Mouse (Mus musculus): ENCODE data around the gene Serpinf2. TPM values are rescaled to one million over a fixed set of nuclear protein-coding genes. Genes with fewer than 3 reads are reported as not detected.

The Serpinf2 gene
- polyA plus RNA-seq (2015; fragmentation: Nextera tagmentation; extraction: Ambion mirVana): 0.95 and 9.2 TPM in 2 replicates

DNA sequence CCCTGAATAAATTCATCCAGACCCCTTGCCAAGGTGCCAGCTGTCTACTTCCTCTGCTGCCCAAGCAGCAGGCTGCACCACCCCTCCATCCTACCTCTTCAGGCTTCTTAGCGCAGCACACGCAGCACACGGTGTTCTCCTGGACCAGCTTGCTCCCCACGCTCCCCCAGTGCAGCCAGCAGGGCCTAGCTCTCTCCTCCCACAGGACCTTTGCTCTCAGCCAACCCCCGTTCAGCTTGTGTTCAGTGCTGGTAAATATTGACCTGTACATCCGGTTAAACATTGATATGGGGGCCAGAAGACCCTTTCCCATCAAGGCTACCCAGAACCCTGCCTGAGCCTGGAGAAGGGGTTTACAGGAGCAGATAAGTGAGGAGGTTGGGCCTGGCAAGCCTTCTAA lies at the start of gene Serpinf2:
TSS of gene Serpinf2 (minus strand) at position 229 of the 400 bp plus-strand sequence.
- H3K4me2 ChIP-seq (ENCODE audit: low read depth, low read length): no peak within 1 kb of the TSS
- no peaks in the 10 kb centered on the region for H3K36me3 ChIP-seq (ENCODE audit: control insufficient read depth, insufficient read depth, low read length)
- ATAC-seq (ENCODE audit: low read depth): no peak
- no peak within 1 kb of the TSS for H3K27ac ChIP-seq (ENCODE audit: low read length)
- 61% methylated on average over 6 of the region's 6 CpGs for WGBS
- no peaks in the 10 kb centered on the region for H3K4me1 ChIP-seq (replicated peaks; ENCODE audit: control insufficient read depth, insufficient read depth, low read length)
- H3K9ac ChIP-seq (ENCODE audit: low read length): no peak within 1 kb of the TSS
- no peaks in the 10 kb centered on the region for H3K9me3 ChIP-seq (ENCODE audit: control insufficient read depth, low read length)
- no peak within 1 kb of the TSS for H3K4me3 ChIP-seq (ENCODE audit: low read length)
- no peaks in the 10 kb centered on the region for H3K27me3 ChIP-seq (ENCODE audit: control insufficient read depth, insufficient read depth, low read depth, low read length)

DNA sequence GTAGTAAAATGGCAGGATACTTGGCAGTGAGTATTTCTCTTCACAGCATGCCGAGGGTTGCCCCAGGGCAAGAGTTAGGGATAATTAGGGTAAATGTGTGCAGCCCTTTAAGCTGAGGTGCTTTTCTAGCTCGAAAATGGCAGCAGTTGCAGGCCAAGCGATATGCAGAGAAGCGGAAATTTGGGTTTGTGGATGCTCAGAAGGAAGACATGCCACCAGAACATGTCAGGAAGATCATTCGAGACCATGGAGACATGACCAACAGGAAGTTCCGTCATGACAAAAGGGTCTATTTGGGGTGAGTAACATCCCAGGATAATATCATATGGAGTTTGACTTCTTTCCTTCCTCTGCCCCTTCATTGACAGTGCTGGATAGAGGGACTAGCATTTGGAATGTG lies 48.1 kb upstream of the Serpinf2 start:
- peak overlapping the region; percentile 97 for H3K4me3 ChIP-seq (ENCODE audit: low read length)
- H3K9ac ChIP-seq (ENCODE audit: low read length): peak overlapping the region; percentile 98
- no peaks in the 10 kb centered on the region for H3K27me3 ChIP-seq (ENCODE audit: control insufficient read depth, insufficient read depth, low read depth, low read length)
- no peaks in the 10 kb centered on the region for H3K9me3 ChIP-seq (ENCODE audit: control insufficient read depth, low read length)
- peaks cover 8% of the 10 kb centered on the region for H3K4me1 ChIP-seq (replicated peaks; ENCODE audit: control insufficient read depth, insufficient read depth, low read length)
- peaks cover 28% of the 10 kb centered on the region for H3K36me3 ChIP-seq (ENCODE audit: control insufficient read depth, insufficient read depth, low read length)
- ATAC-seq (ENCODE audit: low read depth): no peak
- H3K4me2 ChIP-seq (ENCODE audit: low read depth, low read length): peak overlapping the region; percentile 96
- 36% methylated on average over 6 of the region's 6 CpGs for WGBS
- no peak overlapping the region for H3K27ac ChIP-seq (ENCODE audit: low read length)

- peak within 1 kb of the TSS; percentile 98 for H3K9ac ChIP-seq (ENCODE audit: low read length)
- H3K36me3 ChIP-seq (ENCODE audit: control insufficient read depth, insufficient read depth, low read length): peaks cover 20% of the 10 kb centered on the region
- H3K27ac ChIP-seq (ENCODE audit: low read length): peak within 1 kb of the TSS; percentile 66
- ATAC-seq (ENCODE audit: low read depth): peak; percentile 100
- WGBS: under 1% methylated on average over 52 of the region's 52 CpGs
- peak within 1 kb of the TSS; percentile 96 for H3K4me2 ChIP-seq (ENCODE audit: low read depth, low read length)
- peaks cover 8% of the 10 kb centered on the region for H3K4me1 ChIP-seq (replicated peaks; ENCODE audit: control insufficient read depth, insufficient read depth, low read length)
- H3K27me3 ChIP-seq (ENCODE audit: control insufficient read depth, insufficient read depth, low read depth, low read length): no peaks in the 10 kb centered on the region
- no peaks in the 10 kb centered on the region for H3K9me3 ChIP-seq (ENCODE audit: control insufficient read depth, low read length)
- peak within 1 kb of the TSS; percentile 97 for H3K4me3 ChIP-seq (ENCODE audit: low read length)
Measured at GRCm38 (mm10) chr11:75486601-75487285, 47.4 kb upstream of the Serpinf2 start, which contains the start of gene Prpf8. Prpf8 (plus strand) TSS chr11:75486816.

DNA sequence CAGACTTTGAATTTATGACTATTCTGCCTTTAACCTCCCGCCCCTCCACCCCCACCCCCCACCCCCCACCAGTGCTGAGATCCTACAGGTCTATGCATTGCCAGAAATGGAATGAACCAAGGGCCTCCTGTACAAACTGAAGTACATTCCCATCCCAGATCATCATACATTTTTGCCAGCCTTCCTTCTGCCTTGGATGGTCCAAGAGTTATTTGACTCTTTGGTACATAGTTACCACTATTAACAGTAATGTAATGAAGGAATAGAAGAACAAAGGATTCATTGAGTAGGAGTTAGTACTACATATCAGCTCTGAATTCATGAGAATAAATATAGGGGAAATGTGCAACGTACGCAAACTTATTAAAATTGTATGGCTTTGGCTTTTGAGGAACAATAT lies 46.8 kb upstream of the Serpinf2 start:
- Histone ChIP-seq H3K4me2 (ENCODE audit: low read depth, low read length) (peak overlapping the region; percentile 40), H3K27me3 (ENCODE audit: control insufficient read depth, insufficient read depth, low read depth, low read length) (no peaks in the 10 kb centered on the region), H3K9me3 (ENCODE audit: control insufficient read depth, low read length) (no peaks in the 10 kb centered on the region), H3K36me3 (ENCODE audit: control insufficient read depth, insufficient read depth, low read length) (peaks cover 16% of the 10 kb centered on the region), H3K4me3 (ENCODE audit: low read length) (no peak overlapping the region; the same call in 1 of the 2 replicates), H3K27ac (ENCODE audit: low read length) (no peak overlapping the region), H3K9ac (ENCODE audit: low read length) (no peak overlapping the region), H3K4me1 (replicated peaks; ENCODE audit: control insufficient read depth, insufficient read depth, low read length) (peaks cover 8% of the 10 kb centered on the region)
- peak; percentile 27 for ATAC-seq (ENCODE audit: low read depth)
- WGBS: 21% methylated on average over 3 of the region's 3 CpGs

- Histone ChIP-seq H3K27me3 (ENCODE audit: control insufficient read depth, insufficient read depth, low read depth, low read length) (no peaks in the 10 kb centered on the region), H3K4me2 (ENCODE audit: low read depth, low read length) (no peak overlapping the region), H3K9me3 (ENCODE audit: control insufficient read depth, low read length) (no peaks in the 10 kb centered on the region), H3K4me3 (ENCODE audit: low read length) (no peak overlapping the region), H3K27ac (ENCODE audit: low read length) (no peak overlapping the region), H3K36me3 (ENCODE audit: control insufficient read depth, insufficient read depth, low read length) (no peaks in the 10 kb centered on the region), H3K4me1 (replicated peaks; ENCODE audit: control insufficient read depth, insufficient read depth, low read length) (no peaks in the 10 kb centered on the region), H3K9ac (ENCODE audit: low read length) (no peak overlapping the region)
- ATAC-seq (ENCODE audit: low read depth): no peak
- WGBS: 61% methylated on average over 7 of the region's 7 CpGs
Measured at GRCm38 (mm10) chr11:75473376-75473775, 34.0 kb upstream of the Serpinf2 start.

DNA sequence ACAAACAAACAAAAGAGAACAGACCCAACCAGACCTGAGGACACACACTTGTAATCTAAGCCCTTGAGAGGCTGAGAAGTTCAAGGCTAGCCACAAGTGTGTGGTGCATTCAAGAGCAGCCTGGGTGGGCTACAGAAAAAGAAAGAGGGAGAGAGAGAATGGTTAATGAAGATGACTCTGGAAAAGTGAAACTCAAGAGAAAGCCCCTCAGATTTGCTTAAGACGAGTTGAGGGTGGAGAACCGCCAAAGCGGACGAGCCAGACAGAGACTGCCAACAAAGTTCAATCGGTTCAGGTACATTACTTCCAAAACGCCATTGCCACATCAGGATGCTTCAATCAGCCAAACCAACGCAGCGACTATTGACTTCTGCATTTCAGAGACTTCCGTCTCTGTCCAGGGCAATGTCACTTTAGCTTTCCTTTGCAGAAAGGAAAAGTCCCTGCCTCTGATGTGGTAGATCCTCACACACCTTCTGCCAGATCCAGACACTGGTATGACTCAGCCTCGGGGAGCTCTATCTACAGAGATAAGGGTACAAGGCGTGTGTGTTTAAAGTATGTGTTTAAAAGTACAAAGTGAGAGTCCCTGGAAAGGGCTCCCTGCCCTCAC lies 33.2 kb upstream of the Serpinf2 start:
- Histone ChIP-seq H3K4me1 (replicated peaks; ENCODE audit: control insufficient read depth, insufficient read depth, low read length) (peaks cover 2% of the 10 kb centered on the region; the same call in 1 of the 2 replicates), H3K27me3 (ENCODE audit: control insufficient read depth, insufficient read depth, low read depth, low read length) (no peaks in the 10 kb centered on the region), H3K4me2 (ENCODE audit: low read depth, low read length) (no peak overlapping the region), H3K36me3 (ENCODE audit: control insufficient read depth, insufficient read depth, low read length) (no peaks in the 10 kb centered on the region), H3K9ac (ENCODE audit: low read length) (no peak overlapping the region), H3K27ac (ENCODE audit: low read length) (no peak overlapping the region), H3K9me3 (ENCODE audit: control insufficient read depth, low read length) (no peaks in the 10 kb centered on the region), H3K4me3 (ENCODE audit: low read length) (no peak overlapping the region)
- no peak for ATAC-seq (ENCODE audit: low read depth)
- 60% methylated on average over 11 of the region's 11 CpGs for WGBS

DNA sequence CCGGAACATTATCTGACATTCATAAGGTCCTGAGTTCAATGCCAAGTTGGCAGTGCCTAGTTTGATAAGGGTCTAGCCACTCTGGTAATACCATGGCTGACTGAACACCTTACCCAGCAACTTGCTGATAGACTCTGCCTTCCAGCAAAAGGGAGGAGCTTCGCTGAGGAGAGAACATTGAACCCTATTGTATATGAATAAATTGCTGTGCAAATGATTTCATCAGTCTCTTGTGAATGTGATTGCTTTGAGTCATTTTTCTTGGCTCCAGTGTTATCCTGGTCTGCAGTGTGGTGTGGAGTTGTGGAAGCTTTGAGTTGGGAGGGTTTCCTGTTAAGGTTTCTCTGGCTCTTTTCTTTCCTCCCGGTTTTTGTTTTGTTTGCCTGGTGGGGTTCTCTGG lies 31.3 kb upstream of the Serpinf2 start:
- ATAC-seq (ENCODE audit: low read depth): no peak
- 74% methylated on average over 3 of the region's 3 CpGs for WGBS

DNA sequence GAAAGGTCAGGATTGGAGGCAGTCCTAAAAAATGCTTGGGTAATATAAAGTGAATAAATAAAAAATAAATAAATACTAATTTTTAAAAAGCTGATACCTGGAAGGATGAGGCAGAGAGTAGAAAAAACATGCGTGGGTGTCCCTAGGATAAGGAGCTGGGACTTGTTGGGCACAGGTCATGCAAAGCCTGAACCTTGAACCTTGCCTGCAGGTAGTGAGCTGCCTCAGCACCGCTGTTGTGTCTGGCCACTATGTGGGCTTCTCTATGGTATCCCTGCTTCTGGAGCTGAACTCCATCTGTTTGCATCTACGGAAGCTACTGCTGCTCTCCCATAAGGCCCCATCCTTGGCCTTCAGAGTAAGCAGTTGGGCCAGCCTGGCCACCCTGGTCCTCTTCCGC lies 29.9 kb upstream of the Serpinf2 start:
- no peak for ATAC-seq (ENCODE audit: low read depth)
- WGBS: 95% methylated on average over 4 of the region's 4 CpGs
- Histone ChIP-seq H3K27ac (ENCODE audit: low read length) (no peak overlapping the region), H3K4me3 (ENCODE audit: low read length) (no peak overlapping the region), H3K9me3 (ENCODE audit: control insufficient read depth, low read length) (peaks cover 4% of the 10 kb centered on the region), H3K4me1 (replicated peaks; ENCODE audit: control insufficient read depth, insufficient read depth, low read length) (peaks cover 3% of the 10 kb centered on the region; the same call in 1 of the 2 replicates), H3K9ac (ENCODE audit: low read length) (no peak overlapping the region), H3K4me2 (ENCODE audit: low read depth, low read length) (no peak overlapping the region), H3K36me3 (ENCODE audit: control insufficient read depth, insufficient read depth, low read length) (peaks cover 5% of the 10 kb centered on the region; the same call in 1 of the 2 replicates), H3K27me3 (ENCODE audit: control insufficient read depth, insufficient read depth, low read depth, low read length) (no peaks in the 10 kb centered on the region)

More for the DNA sequence above, 31.3 kb upstream of the Serpinf2 start:
- Histone ChIP-seq H3K9me3 (ENCODE audit: control insufficient read depth, low read length) (peaks cover 4% of the 10 kb centered on the region), H3K27ac (ENCODE audit: low read length) (no peak overlapping the region), H3K4me1 (replicated peaks; ENCODE audit: control insufficient read depth, insufficient read depth, low read length) (peaks cover 3% of the 10 kb centered on the region; the same call in 1 of the 2 replicates), H3K9ac (ENCODE audit: low read length) (no peak overlapping the region), H3K4me3 (ENCODE audit: low read length) (no peak overlapping the region), H3K4me2 (ENCODE audit: low read depth, low read length) (no peak overlapping the region), H3K36me3 (ENCODE audit: control insufficient read depth, insufficient read depth, low read length) (peaks cover 2% of the 10 kb centered on the region; the same call in 1 of the 2 replicates), H3K27me3 (ENCODE audit: control insufficient read depth, insufficient read depth, low read depth, low read length) (no peaks in the 10 kb centered on the region)

GRCm38 (mm10) chr11:75468410-75468809 lies 29.0 kb upstream of the Serpinf2 start:
- Histone ChIP-seq H3K36me3 (ENCODE audit: control insufficient read depth, insufficient read depth, low read length) (peaks cover 5% of the 10 kb centered on the region; the same call in 1 of the 2 replicates), H3K27ac (ENCODE audit: low read length) (no peak overlapping the region), H3K9ac (ENCODE audit: low read length) (peak overlapping the region; percentile 73), H3K4me1 (replicated peaks; ENCODE audit: control insufficient read depth, insufficient read depth, low read length) (peaks cover 6% of the 10 kb centered on the region), H3K27me3 (ENCODE audit: control insufficient read depth, insufficient read depth, low read depth, low read length) (no peaks in the 10 kb centered on the region), H3K9me3 (ENCODE audit: control insufficient read depth, low read length) (peaks cover 4% of the 10 kb centered on the region), H3K4me2 (ENCODE audit: low read depth, low read length) (peak overlapping the region; percentile 65), H3K4me3 (ENCODE audit: low read length) (peak overlapping the region; percentile 49)
- ATAC-seq (ENCODE audit: low read depth): no peak
- WGBS: 54% methylated on average over 7 of the region's 7 CpGs
